Mouse (Mus musculus): ENCODE measurements around the gene Cisd1. TPM values are rescaled to one million over a fixed set of nuclear protein-coding genes. Genes with fewer than 3 reads are reported as not detected.

Gene Cisd1
- 10 to 100 TPM; 10.9 to 18.1 TPM for total RNA-seq (2023)

DNA sequence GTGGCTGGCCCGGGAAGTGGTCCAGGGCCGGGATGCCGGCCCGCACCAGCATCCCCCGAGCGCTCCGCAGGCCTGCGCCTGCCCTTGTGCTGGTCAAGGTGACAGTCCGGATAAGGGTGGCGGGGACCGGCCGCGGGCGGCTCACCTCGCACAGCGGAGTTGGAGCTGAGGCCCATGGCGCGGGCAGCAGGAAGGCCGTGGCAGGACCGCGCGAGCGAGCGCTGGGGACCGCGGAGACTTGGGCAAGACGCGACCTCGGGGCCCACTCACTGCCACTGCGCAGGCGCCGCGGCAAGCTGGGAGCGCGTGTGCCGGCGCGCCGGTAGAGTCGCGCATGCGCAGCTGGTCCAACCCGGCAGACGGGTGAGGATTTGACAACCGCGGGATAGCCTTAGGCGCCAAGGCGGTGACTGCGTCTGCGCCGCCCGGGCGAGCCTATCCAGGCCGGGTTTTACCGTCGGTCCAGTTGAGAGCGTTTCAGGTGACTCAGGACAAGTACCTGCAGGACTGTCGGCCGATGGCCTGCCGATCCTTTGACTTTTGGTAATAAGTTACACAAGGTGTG, at the start of gene Cisd1:
TSS of gene Cisd1 (minus strand) at position 376 of the 565 bp plus-strand sequence.

GRCm38 (mm10) chr10:71347509-71347949, 2.8 kb upstream of the Cisd1 start, which contains the start of gene Ipmk:
Ipmk (plus strand) TSS chr10:71347763.

GRCm38 (mm10) chr10:71285126-71285580, 59.6 kb downstream of the Cisd1 start, which contains the start of gene Ube2d1:
Ube2d1 (minus strand) TSS chr10:71285262.

Other genes starting within 250 kb of the Cisd1 start
- gene Bicc1, start 185.3 kb downstream of the Cisd1 start, total RNA-seq (2023): under 1 TPM; 0.07 to 0.11 TPM
- 10 to 100 TPM; 15.9 to 16.6 TPM for gene Tfam, start 106.7 kb downstream of the Cisd1 start, total RNA-seq (2023)
- gene Ube2d1, start 59.7 kb downstream of the Cisd1 start, total RNA-seq (2023): 10 to 100 TPM; 13.1 to 17.9 TPM
- 10 to 100 TPM; 69.8 to 70.6 TPM for gene Ipmk, start 2.8 kb upstream of the Cisd1 start, total RNA-seq (2023)